In the genomic region with DNA sequence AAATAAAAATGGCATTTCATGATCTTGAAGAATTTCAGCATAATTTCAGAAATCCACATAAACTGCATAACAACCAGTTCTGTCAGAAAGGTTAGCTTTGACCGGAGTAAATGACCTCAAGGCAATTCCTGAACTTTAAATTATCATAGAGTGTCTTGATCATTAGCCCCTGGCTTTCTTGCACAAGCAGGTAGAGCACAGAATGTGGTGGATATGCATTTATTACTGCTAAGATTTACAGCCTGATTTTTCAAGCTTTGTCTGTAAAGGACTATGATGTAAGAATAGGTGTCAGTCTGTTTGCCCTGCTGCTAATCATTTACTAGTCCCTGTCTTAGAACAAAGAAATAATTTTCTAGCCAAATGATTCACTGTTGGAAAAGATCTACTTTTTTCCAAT, we compare ENCODE assay signal across 23 mouse cellular contexts.
"Had no signal": no experiment of that assay in that cellular context is flagged by ENCODE, and none has a peak within 500 bp of the region (broad histone marks: within the 10 kb centered on the region; RNA-seq: fewer than 3 reads in every experiment).

No protein-coding gene starts in this region.

- DNase-seq: gastrocnemius, postnatal 14 days; gastrocnemius, postnatal 36 days; heart, adult 18-20 months; heart, postnatal 14 days; heart, postnatal 36 days; kidney, adult 18-20 months; kidney, adult 8-10 months; kidney, postnatal 10 days; kidney, postnatal 25 days; kidney, postnatal 4 days; liver had no signal

- H3K27me3 ChIP-seq: heart, embryonic 13.5 days; heart, embryonic 15.5 days; hindbrain, embryonic 13.5 days; hindbrain, embryonic 15.5 days; limb, embryonic 12.5 days; liver, embryonic 12.5 days had no signal

- H3K9me3 ChIP-seq: heart, embryonic 13.5 days; heart, embryonic 15.5 days; hindbrain, embryonic 13.5 days; hindbrain, embryonic 15.5 days; limb, embryonic 10.5 days; limb, embryonic 12.5 days; liver, embryonic 12.5 days had no signal

- H3K4me3 ChIP-seq: heart, embryonic 13.5 days; heart, embryonic 15.5 days; hindbrain, embryonic 13.5 days; hindbrain, embryonic 15.5 days; layer of hippocampus, adult 2 months; left cerebral cortex, adult 2 months; limb, embryonic 10.5 days; limb, embryonic 12.5 days; liver, embryonic 12.5 days had no signal

- ATAC-seq: hindbrain, postnatal 0 days; liver, embryonic 12.5 days had no signal

- H3K9ac ChIP-seq: heart, embryonic 13.5 days; heart, embryonic 15.5 days; hindbrain, embryonic 13.5 days; hindbrain, embryonic 15.5 days; limb, embryonic 12.5 days; liver, embryonic 12.5 days; liver, embryonic 14.5 days had no signal

- H3K4me2 ChIP-seq: heart, embryonic 11.5 days; heart, embryonic 13.5 days; heart, embryonic 15.5 days; hindbrain, embryonic 13.5 days; hindbrain, embryonic 15.5 days; limb, embryonic 12.5 days; liver, embryonic 12.5 days had no signal

- H3K27ac ChIP-seq: heart, embryonic 13.5 days; heart, embryonic 15.5 days; hindbrain, embryonic 13.5 days; hindbrain, embryonic 15.5 days; hindbrain, postnatal 0 days; layer of hippocampus, adult 2 months; left cerebral cortex, adult 2 months; limb, embryonic 10.5 days; limb, embryonic 12.5 days; liver, embryonic 12.5 days; liver, embryonic 14.5 days had no signal

- H3K36me3 ChIP-seq: heart, embryonic 13.5 days; heart, embryonic 15.5 days; hindbrain, embryonic 13.5 days; hindbrain, embryonic 15.5 days; limb, embryonic 10.5 days; limb, embryonic 12.5 days; liver, embryonic 12.5 days had no signal

- H3K4me1 ChIP-seq: heart, embryonic 13.5 days; heart, embryonic 15.5 days; hindbrain, embryonic 13.5 days; hindbrain, embryonic 15.5 days; limb, embryonic 10.5 days; limb, embryonic 12.5 days; liver, embryonic 12.5 days had no signal
